Mouse (Mus musculus): ENCODE measurements around the gene Atp12a. TPM values are rescaled to one million over a fixed set of nuclear protein-coding genes. Genes with fewer than 3 reads are reported as not detected.

The Atp12a gene
- polyA plus RNA-seq, 1 experiment from 2014 or later, result not detected

GRCm38 (mm10) chr14:56390247-56390646, 25.4 kb downstream of the Atp12a start:
- 74% methylated on average over 3 of the region's 3 CpGs for WGBS
- DNase-seq (ENCODE audit: low spot score), result no peak
- Histone ChIP-seq H3K27ac (replicated peaks) (no peak overlapping the region), H3K36me3 (replicated peaks) (no peaks in the 10 kb centered on the region), H3K4me1 (peaks cover 8% of the 10 kb centered on the region), H3K4me3 (no peak overlapping the region), H3K27me3 (replicated peaks; ENCODE audit: low read depth, poor library complexity, severe bottlenecking) (no peaks in the 10 kb centered on the region), H3K9me3 (no peaks in the 10 kb centered on the region)

DNA sequence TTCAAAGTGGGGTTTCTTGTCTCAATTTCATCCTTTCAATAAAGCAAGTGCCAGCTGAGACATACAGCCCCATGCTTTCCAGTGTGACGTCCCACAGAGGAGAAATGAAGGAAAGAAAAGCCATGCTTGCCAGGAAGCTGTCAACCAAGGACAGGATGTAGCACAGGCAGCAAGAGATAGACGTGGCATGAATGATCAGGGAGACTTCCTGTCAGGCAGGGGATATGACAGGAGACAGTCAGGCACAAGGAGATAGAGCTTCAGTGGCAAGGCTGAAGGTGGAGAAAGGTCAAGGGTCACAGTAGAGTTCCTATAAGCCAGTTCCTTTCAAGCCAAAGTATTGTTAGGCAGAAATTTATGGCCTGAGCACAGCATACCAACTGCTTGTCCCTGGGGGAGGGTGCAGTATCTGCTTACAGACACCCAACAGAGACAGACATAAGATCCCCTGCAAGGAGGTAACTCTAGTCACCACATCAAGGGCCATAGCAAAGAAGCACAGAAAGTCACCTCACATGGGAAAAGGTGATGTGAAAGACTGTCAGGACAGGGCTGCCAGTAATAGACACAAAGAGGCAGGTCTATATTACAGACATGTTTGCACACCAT, 28.9 kb downstream of the Atp12a start:
- no peak overlapping the region for H3K27ac ChIP-seq (replicated peaks)
- H3K4me3 ChIP-seq, result no peak overlapping the region
- peaks cover 8% of the 10 kb centered on the region for H3K4me1 ChIP-seq
- no peaks in the 10 kb centered on the region for H3K9me3 ChIP-seq
- DNase-seq (ENCODE audit: low spot score), result no peak
- WGBS, result 20% methylated on average over 2 of the region's 2 CpGs
- no peaks in the 10 kb centered on the region for H3K27me3 ChIP-seq (replicated peaks; ENCODE audit: low read depth, poor library complexity, severe bottlenecking)
- no peaks in the 10 kb centered on the region for H3K36me3 ChIP-seq (replicated peaks)

DNA sequence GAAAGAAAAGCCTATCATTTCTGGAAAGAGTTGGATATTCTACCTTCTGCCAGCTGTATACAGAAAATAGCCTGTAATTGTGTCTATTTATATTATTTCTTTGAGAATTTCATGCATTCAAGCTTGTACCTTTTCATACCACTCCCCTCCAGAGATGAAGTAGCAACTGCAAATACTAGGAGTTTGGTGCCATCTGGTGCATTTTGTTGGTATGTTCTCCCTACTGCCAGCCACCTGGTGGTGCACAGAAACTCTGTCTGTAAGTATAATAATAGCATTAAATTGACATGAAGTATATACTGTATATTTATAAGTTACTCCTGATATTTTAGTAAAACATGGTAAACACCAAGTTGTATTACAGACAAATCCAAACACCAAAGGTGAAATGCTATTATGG, 33.1 kb downstream of the Atp12a start:
- H3K27ac ChIP-seq (replicated peaks), result no peak overlapping the region
- no peaks in the 10 kb centered on the region for H3K9me3 ChIP-seq
- no peaks in the 10 kb centered on the region for H3K36me3 ChIP-seq (replicated peaks)
- no peak for DNase-seq (ENCODE audit: low spot score)
- no peaks in the 10 kb centered on the region for H3K27me3 ChIP-seq (replicated peaks; ENCODE audit: low read depth, poor library complexity, severe bottlenecking)
- no peak overlapping the region for H3K4me3 ChIP-seq
- H3K4me1 ChIP-seq, result peaks cover 8% of the 10 kb centered on the region

- Histone ChIP-seq H3K4me1 (0 out of 2 replicates have a peak, but pooled peaks cover 3% of the 10 kb centered on the region), H3K27ac (replicated peaks) (no peak within 1 kb of the TSS; the same call in 1 of the 2 replicates), H3K36me3 (replicated peaks) (no peaks in the 10 kb centered on the region), H3K27me3 (replicated peaks; ENCODE audit: low read depth, poor library complexity, severe bottlenecking) (no peaks in the 10 kb centered on the region), H3K9me3 (no peaks in the 10 kb centered on the region), H3K4me3 (peak within 1 kb of the TSS; percentile 37; the same call in 1 of the 2 replicates)
- 64% methylated on average over 34 of the region's 34 CpGs for WGBS
- DNase-seq (ENCODE audit: low spot score), result peak; percentile 34
These were observed 37.6 kb downstream of the Atp12a start, which contains the start of gene Rnf17 for GRCm38 (mm10) chr14:56402311-56403071. Gene Rnf17 (plus strand): TSS chr14:56402581.

DNA sequence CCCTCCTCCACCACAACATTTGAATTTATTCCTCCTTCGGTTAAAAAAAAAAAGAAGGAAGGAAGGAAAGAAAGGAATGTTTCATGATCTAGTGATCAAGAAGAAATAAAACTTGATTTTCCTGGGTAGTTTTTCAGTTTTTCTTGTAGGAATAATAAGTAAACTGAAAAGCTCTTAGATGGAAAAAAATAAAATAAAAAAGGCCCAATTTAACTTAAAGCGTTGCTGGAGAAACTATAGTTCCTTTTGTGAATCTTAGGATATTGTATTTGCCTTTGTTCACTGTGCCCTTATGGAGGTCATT, 38.2 kb downstream of the Atp12a start:
- Histone ChIP-seq H3K9me3 (no peaks in the 10 kb centered on the region), H3K27me3 (replicated peaks; ENCODE audit: low read depth, poor library complexity, severe bottlenecking) (no peaks in the 10 kb centered on the region), H3K36me3 (replicated peaks) (no peaks in the 10 kb centered on the region), H3K4me1 (0 out of 2 replicates have a peak, but pooled peaks cover 3% of the 10 kb centered on the region), H3K4me3 (no peak overlapping the region; the same call in 1 of the 2 replicates), H3K27ac (replicated peaks) (no peak overlapping the region)
- WGBS, result 89% methylated on average over 2 of the region's 2 CpGs
- DNase-seq (ENCODE audit: low spot score), result no peak

Other genes starting within 250 kb of the Atp12a start
- gene Gzme, start 244.4 kb upstream of the Atp12a start, polyA plus RNA-seq (2016; fragmentation: Nextera tagmentation; extraction: Ambion mirVana), result not detected in 2 replicates
- not detected in 2 replicates for gene Gzmd, start 232.5 kb upstream of the Atp12a start, polyA plus RNA-seq (2016; fragmentation: Nextera tagmentation; extraction: Ambion mirVana)
- not detected in 2 replicates for gene Gzmg, start 205.5 kb upstream of the Atp12a start, polyA plus RNA-seq (2016; fragmentation: Nextera tagmentation; extraction: Ambion mirVana)
- gene Gzmn, start 190.5 kb upstream of the Atp12a start, polyA plus RNA-seq (2016; fragmentation: Nextera tagmentation; extraction: Ambion mirVana), result not detected in 2 replicates
- not detected in 2 replicates for gene Gzmf, start 153.7 kb upstream of the Atp12a start, polyA plus RNA-seq (2016; fragmentation: Nextera tagmentation; extraction: Ambion mirVana)
- gene Gzmc, start 130.4 kb upstream of the Atp12a start, polyA plus RNA-seq (2016; fragmentation: Nextera tagmentation; extraction: Ambion mirVana), result 0.23 and 0.34 TPM in 2 replicates
- not detected in 2 replicates for gene Gzmb, start 102.8 kb upstream of the Atp12a start, polyA plus RNA-seq (2016; fragmentation: Nextera tagmentation; extraction: Ambion mirVana)
- gene Rnf17, start 37.5 kb downstream of the Atp12a start, polyA plus RNA-seq (2016; fragmentation: Nextera tagmentation; extraction: Ambion mirVana), result 2.2 and 2.7 TPM in 2 replicates
- 20.9 and 21.3 TPM in 2 replicates for gene Cenpj, start 210.4 kb downstream of the Atp12a start, polyA plus RNA-seq (2016; fragmentation: Nextera tagmentation; extraction: Ambion mirVana)
- 2.0 and 2.2 TPM in 2 replicates for gene Parp4, start 210.6 kb downstream of the Atp12a start, polyA plus RNA-seq (2016; fragmentation: Nextera tagmentation; extraction: Ambion mirVana)